Mouse (Mus musculus): ENCODE measurements around the gene Ackr1. TPM values are rescaled to one million over a fixed set of nuclear protein-coding genes. Genes with fewer than 3 reads are reported as not detected.
"Not testable (repeated sequence)": the region's sequence is repeated elsewhere in the genome, so short reads cannot be mapped to it uniquely, and the experiment has no call there.

Gene Ackr1
- polyA plus RNA-seq, 1 experiment from 2014 or later: 7.3 TPM

GRCm38 (mm10) chr1:173323839-173324585, 9.5 kb downstream of the Ackr1 start:
- Histone ChIP-seq H3K36me3 (no peaks in the 10 kb centered on the region), H3K27ac (replicated peaks) (no peak overlapping the region), H3K4me2 (replicated peaks) (no peak overlapping the region), H3K4me1 (0 out of 2 replicates have a peak, but pooled peaks cover 7% of the 10 kb centered on the region), H3K4me3 (no peak overlapping the region), H3K9me3 (no peaks in the 10 kb centered on the region), H3K27me3 (no peaks in the 10 kb centered on the region), H3K9ac (replicated peaks) (no peak overlapping the region)
- WGBS: 28% methylated on average over 5 of the region's 5 CpGs
- ATAC-seq (ENCODE audit: low FRiP score, low read depth): no peak

GRCm38 (mm10) chr1:173322249-173322627, 11.3 kb downstream of the Ackr1 start:
- Histone ChIP-seq H3K4me1 (0 out of 2 replicates have a peak, but pooled peaks cover 7% of the 10 kb centered on the region), H3K9ac (replicated peaks) (no peak overlapping the region), H3K27me3 (no peaks in the 10 kb centered on the region), H3K27ac (replicated peaks) (no peak overlapping the region), H3K4me3 (no peak overlapping the region), H3K9me3 (no peaks in the 10 kb centered on the region), H3K36me3 (no peaks in the 10 kb centered on the region), H3K4me2 (replicated peaks) (no peak overlapping the region)
- WGBS: 75% methylated on average over 6 of the region's 6 CpGs
- no peak for ATAC-seq (ENCODE audit: low FRiP score, low read depth)

- Histone ChIP-seq H3K27me3 (no peaks in the 10 kb centered on the region), H3K4me1 (0 out of 2 replicates have a peak, but pooled peaks cover 7% of the 10 kb centered on the region), H3K27ac (replicated peaks) (no peak overlapping the region), H3K36me3 (no peaks in the 10 kb centered on the region), H3K4me2 (replicated peaks) (no peak overlapping the region), H3K9ac (replicated peaks) (no peak overlapping the region), H3K9me3 (no peaks in the 10 kb centered on the region), H3K4me3 (no peak overlapping the region)
- WGBS: 71% methylated on average over 8 of the region's 8 CpGs
- ATAC-seq (ENCODE audit: low FRiP score, low read depth): no peak
Observed at GRCm38 (mm10) chr1:173321593-173322248, 11.8 kb downstream of the Ackr1 start.

GRCm38 (mm10) chr1:173317925-173318477, 15.5 kb downstream of the Ackr1 start:
- ATAC-seq (ENCODE audit: low FRiP score, low read depth): no peak
- H3K9me3 ChIP-seq: no peaks in the 10 kb centered on the region
- WGBS: 84% methylated on average over 2 of the region's 2 CpGs
- H3K27ac ChIP-seq (replicated peaks): no peak overlapping the region
- 0 out of 2 replicates have a peak, but pooled peaks cover 7% of the 10 kb centered on the region for H3K4me1 ChIP-seq
- H3K27me3 ChIP-seq: no peaks in the 10 kb centered on the region
- no peak overlapping the region for H3K9ac ChIP-seq (replicated peaks)
- no peaks in the 10 kb centered on the region for H3K36me3 ChIP-seq
- no peak overlapping the region for H3K4me2 ChIP-seq (replicated peaks)
- no peak overlapping the region for H3K4me3 ChIP-seq

GRCm38 (mm10) chr1:173315725-173316124, 17.8 kb downstream of the Ackr1 start:
- H3K27me3 ChIP-seq: no peaks in the 10 kb centered on the region
- no peaks in the 10 kb centered on the region for H3K36me3 ChIP-seq
- H3K4me1 ChIP-seq: no peaks in the 10 kb centered on the region
- no peak for ATAC-seq (ENCODE audit: low FRiP score, low read depth)
- WGBS: 88% methylated on average over 3 of the region's 3 CpGs
- H3K9ac ChIP-seq (replicated peaks): no peak overlapping the region
- no peak overlapping the region for H3K27ac ChIP-seq (replicated peaks)
- H3K9me3 ChIP-seq: no peaks in the 10 kb centered on the region
- no peak overlapping the region for H3K4me3 ChIP-seq
- H3K4me2 ChIP-seq (replicated peaks): no peak overlapping the region

- H3K27ac ChIP-seq (replicated peaks); H3K9ac ChIP-seq (replicated peaks); H3K4me1 ChIP-seq; H3K9me3 ChIP-seq; ATAC-seq (ENCODE audit: low FRiP score, low read depth); H3K27me3 ChIP-seq; H3K4me3 ChIP-seq; H3K4me2 ChIP-seq (replicated peaks); H3K36me3 ChIP-seq: not testable (repeated sequence)
- 88% methylated on average over 7 of the region's 7 CpGs for WGBS
Observed at GRCm38 (mm10) chr1:173313535-173314050, 20.0 kb downstream of the Ackr1 start.

GRCm38 (mm10) chr1:173302795-173303194, 30.8 kb downstream of the Ackr1 start:
- not testable (repeated sequence) for H3K27ac ChIP-seq (replicated peaks); H3K4me1 ChIP-seq; H3K27me3 ChIP-seq; ATAC-seq (ENCODE audit: low FRiP score, low read depth); H3K4me3 ChIP-seq; H3K36me3 ChIP-seq; H3K9ac ChIP-seq (replicated peaks); H3K4me2 ChIP-seq (replicated peaks); H3K9me3 ChIP-seq
- 55% methylated on average over 3 of the region's 3 CpGs for whole genome bisulfite sequencing

Other genes starting within 250 kb of the Ackr1 start
- gene Olfr1408, start 196.4 kb downstream of the Ackr1 start, polyA plus RNA-seq (2016; fragmentation: Nextera tagmentation; extraction: Ambion mirVana): not detected in 2 replicates
- not detected in 2 replicates for gene Olfr1406, start 143.1 kb downstream of the Ackr1 start, polyA plus RNA-seq (2016; fragmentation: Nextera tagmentation; extraction: Ambion mirVana)
- gene Olfr218, start 135.9 kb downstream of the Ackr1 start, polyA plus RNA-seq (2016; fragmentation: Nextera tagmentation; extraction: Ambion mirVana): not detected in 2 replicates
- not detected in 2 replicates for gene Olfr1404, start 121.4 kb downstream of the Ackr1 start, polyA plus RNA-seq (2016; fragmentation: Nextera tagmentation; extraction: Ambion mirVana)
- gene Fcer1a, start 106.5 kb downstream of the Ackr1 start, polyA plus RNA-seq (2016; fragmentation: Nextera tagmentation; extraction: Ambion mirVana): not detected in 2 replicates
- not detected in 2 replicates for gene Olfr418, start 67.7 kb downstream of the Ackr1 start, polyA plus RNA-seq (2016; fragmentation: Nextera tagmentation; extraction: Ambion mirVana)
- not detected in 2 replicates for gene Mptx2, start 56.0 kb downstream of the Ackr1 start, polyA plus RNA-seq (2016; fragmentation: Nextera tagmentation; extraction: Ambion mirVana)
- 6.4 and 7.0 TPM in 2 replicates for gene Aim2, start 17.1 kb upstream of the Ackr1 start, polyA plus RNA-seq (2016; fragmentation: Nextera tagmentation; extraction: Ambion mirVana)
- gene Cadm3, start 33.9 kb upstream of the Ackr1 start, polyA plus RNA-seq (2016; fragmentation: Nextera tagmentation; extraction: Ambion mirVana): 21.6 and 22.8 TPM in 2 replicates
- 0.08 TPM in 1 of 2 replicates, not detected in the other for gene Ifi206, start 157.3 kb upstream of the Ackr1 start, polyA plus RNA-seq (2016; fragmentation: Nextera tagmentation; extraction: Ambion mirVana)
- gene Ifi214, start 202.2 kb upstream of the Ackr1 start, polyA plus RNA-seq (2016; fragmentation: Nextera tagmentation; extraction: Ambion mirVana): not detected in 2 replicates

Data from midbrain, embryonic 12.5 days (tissue).